Comparison of ENCODE assay signal across 9 mouse cellular contexts in the genomic region with DNA sequence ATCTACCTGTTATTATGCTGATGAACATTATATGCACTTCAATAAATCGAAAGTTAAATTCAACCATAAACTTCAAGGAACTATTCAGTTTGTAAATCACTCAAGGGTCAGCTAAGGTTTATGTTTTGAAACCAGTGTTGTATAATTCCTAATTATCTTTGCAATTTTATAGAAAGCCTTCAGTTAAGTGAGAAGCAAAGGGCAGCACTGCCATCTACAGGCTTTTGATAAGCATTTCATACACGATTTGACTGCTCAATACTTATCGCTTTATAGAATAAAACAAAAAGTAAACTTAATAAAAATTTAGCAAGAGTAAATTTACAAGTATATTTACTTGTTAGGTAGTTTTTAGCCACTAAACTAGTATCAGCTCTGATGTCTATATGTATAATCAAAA. TPM values are rescaled to one million over a fixed set of nuclear protein-coding genes. Genes with fewer than 3 reads are reported as not detected.
DNase-seq lines count a peak whose midpoint lies in the region; ATAC-seq and TF ChIP-seq lines count a peak whose summit lies in the region.
"Had no signal": no experiment of that assay in that cellular context is flagged by ENCODE, and none has a peak within 500 bp of the region (broad histone marks: within the 10 kb centered on the region; RNA-seq: fewer than 3 reads in every experiment).

No protein-coding gene starts in this region.

- H3K27ac ChIP-seq in forebrain, embryonic 12.5 days, result no peak overlapping the region
- no peak overlapping the region for H3K27ac ChIP-seq in forebrain, embryonic 10.5 days
- H3K27ac ChIP-seq in liver, adult 2 months (replicated peaks; ENCODE audit: insufficient read depth, low read depth, low read length), result no peak overlapping the region
- H3K27ac ChIP-seq in liver, embryonic 11.5 days (ENCODE audit: low read depth, low read length), result no peak overlapping the region
- H3K27ac ChIP-seq in embryonic facial prominence, embryonic 14.5 days (replicated peaks; ENCODE audit: low read depth, low read length), result no peak overlapping the region
- H3K27ac ChIP-seq: embryonic facial prominence, embryonic 12.5 days had no signal

- H3K4me2 ChIP-seq in forebrain, embryonic 12.5 days, result no peak overlapping the region
- H3K4me2 ChIP-seq in liver, embryonic 11.5 days, result no peak overlapping the region
- H3K4me2 ChIP-seq in embryonic facial prominence, embryonic 14.5 days (ENCODE audit: low read depth, low read length), result no peak overlapping the region
- H3K4me2 ChIP-seq: embryonic facial prominence, embryonic 12.5 days had no signal

- H3K79me2 ChIP-seq in liver, adult 2 months (ENCODE audit: control insufficient read depth, insufficient read depth, low read length), result no peaks in the 10 kb centered on the region

- 0 out of 2 replicates have a peak, but pooled peaks have one; percentile 20 for ATAC-seq in forebrain, embryonic 12.5 days (ENCODE audit: low FRiP score)
- no peak for ATAC-seq in liver, embryonic 11.5 days (replicated peaks; ENCODE audit: low FRiP score)
- no peak for ATAC-seq in embryonic facial prominence, embryonic 14.5 days (ENCODE audit: low read depth)
- no peak for ATAC-seq in cerebellum, adult (ENCODE audit: insufficient number of reproducible peaks, low FRiP score, low TSS enrichment)

- no peaks in the 10 kb centered on the region for H3K27me3 ChIP-seq in forebrain, embryonic 12.5 days
- H3K27me3 ChIP-seq in forebrain, embryonic 10.5 days (ENCODE audit: poor library complexity, severe bottlenecking), result no peaks in the 10 kb centered on the region
- H3K27me3 ChIP-seq in liver, adult 2 months (ENCODE audit: control insufficient read depth, insufficient read depth, low read length), result no peaks in the 10 kb centered on the region
- no peaks in the 10 kb centered on the region for H3K27me3 ChIP-seq in liver, embryonic 11.5 days (replicated peaks; ENCODE audit: control insufficient read depth, insufficient read depth, low read length)
- no peaks in the 10 kb centered on the region for H3K27me3 ChIP-seq in embryonic facial prominence, embryonic 14.5 days (replicated peaks; ENCODE audit: control insufficient read depth, insufficient read depth, low read length)
- H3K27me3 ChIP-seq: embryonic facial prominence, embryonic 12.5 days had no signal

- no peak for TF ChIP-seq CTCF in liver, adult 2 months (IDR thresholded peaks at IDR 0.05; ENCODE audit: low read depth, low read length)

- no peaks in the 10 kb centered on the region for H3K4me1 ChIP-seq in forebrain, embryonic 12.5 days
- no peaks in the 10 kb centered on the region for H3K4me1 ChIP-seq in forebrain, embryonic 10.5 days
- no peaks in the 10 kb centered on the region for H3K4me1 ChIP-seq in liver, adult 2 months (ENCODE audit: control insufficient read depth, insufficient read depth, low read length)
- H3K4me1 ChIP-seq in liver, embryonic 11.5 days (replicated peaks; ENCODE audit: control insufficient read depth, insufficient read depth, low read length), result no peaks in the 10 kb centered on the region
- H3K4me1 ChIP-seq in embryonic facial prominence, embryonic 14.5 days (ENCODE audit: control insufficient read depth, insufficient read depth, low read length), result no peaks in the 10 kb centered on the region
- H3K4me1 ChIP-seq: embryonic facial prominence, embryonic 12.5 days had no signal

- TF ChIP-seq POLR2A in liver, adult 2 months (IDR thresholded peaks at IDR 0.05; ENCODE audit: extremely low read depth, insufficient read depth, low read length), result no peak

- DNase-seq in forebrain, embryonic 10.5 days (ENCODE audit: extremely low spot score, low spot score), result no peak
- DNase-seq in liver, adult 2 months (ENCODE audit: extremely low read depth, low read depth, low spot score), result peak; percentile 19
- no peak for DNase-seq in liver, embryonic 11.5 days (ENCODE audit: low spot score)
- peak; percentile 42 for DNase-seq in embryonic facial prominence, embryonic 14.5 days (ENCODE audit: low spot score)
- DNase-seq in right cerebral cortex, postnatal 14 days, result peak; percentile 30
- DNase-seq in testis, postnatal 14 days (ENCODE audit: low spot score), result no peak

- no peaks in the 10 kb centered on the region for H3K36me3 ChIP-seq in forebrain, embryonic 12.5 days (replicated peaks)
- no peaks in the 10 kb centered on the region for H3K36me3 ChIP-seq in forebrain, embryonic 10.5 days (replicated peaks)
- no peaks in the 10 kb centered on the region for H3K36me3 ChIP-seq in liver, adult 2 months (ENCODE audit: control insufficient read depth, insufficient read depth, low read length)
- no peaks in the 10 kb centered on the region for H3K36me3 ChIP-seq in liver, embryonic 11.5 days (ENCODE audit: control insufficient read depth, insufficient read depth, low read length)
- H3K36me3 ChIP-seq in embryonic facial prominence, embryonic 14.5 days (ENCODE audit: control insufficient read depth, insufficient read depth, low read length), result no peaks in the 10 kb centered on the region
- H3K36me3 ChIP-seq: embryonic facial prominence, embryonic 12.5 days had no signal

- 77% methylated on average over 3 of the region's 3 CpGs for WGBS in forebrain, embryonic 12.5 days
- WGBS in forebrain, embryonic 10.5 days, result 83% methylated on average over 3 of the region's 3 CpGs
- WGBS in liver, adult 2 months, result 73% methylated on average over 3 of the region's 3 CpGs
- WGBS in liver, embryonic 11.5 days, result 69% methylated on average over 3 of the region's 3 CpGs
- WGBS in embryonic facial prominence, embryonic 14.5 days, result 75% methylated on average over 3 of the region's 3 CpGs

- no peak overlapping the region for H3K4me3 ChIP-seq in forebrain, embryonic 12.5 days (replicated peaks)
- no peak overlapping the region for H3K4me3 ChIP-seq in forebrain, embryonic 10.5 days
- H3K4me3 ChIP-seq in liver, adult 2 months (ENCODE audit: insufficient read depth, low read depth, low read length), result no peak overlapping the region
- H3K4me3 ChIP-seq in liver, embryonic 11.5 days (ENCODE audit: low read depth, low read length), result no peak overlapping the region
- H3K4me3 ChIP-seq in embryonic facial prominence, embryonic 14.5 days (ENCODE audit: low read depth, low read length), result no peak overlapping the region
- H3K4me3 ChIP-seq: embryonic facial prominence, embryonic 12.5 days had no signal

- H3K9me3 ChIP-seq in forebrain, embryonic 12.5 days, result no peaks in the 10 kb centered on the region
- H3K9me3 ChIP-seq in forebrain, embryonic 10.5 days, result no peaks in the 10 kb centered on the region
- no peaks in the 10 kb centered on the region for H3K9me3 ChIP-seq in liver, embryonic 11.5 days (ENCODE audit: control insufficient read depth, low read length)
- no peaks in the 10 kb centered on the region for H3K9me3 ChIP-seq in embryonic facial prominence, embryonic 14.5 days (ENCODE audit: control insufficient read depth, low read length)
- H3K9me3 ChIP-seq: embryonic facial prominence, embryonic 12.5 days had no signal

- no peak overlapping the region for H3K9ac ChIP-seq in forebrain, embryonic 12.5 days
- H3K9ac ChIP-seq in liver, adult 2 months (ENCODE audit: low read depth, low read length), result no peak overlapping the region
- no peak overlapping the region for H3K9ac ChIP-seq in liver, embryonic 11.5 days (ENCODE audit: low read depth, low read length)
- H3K9ac ChIP-seq in embryonic facial prominence, embryonic 14.5 days (ENCODE audit: low read depth, low read length), result no peak overlapping the region
- H3K9ac ChIP-seq: embryonic facial prominence, embryonic 12.5 days had no signal

RNA-seq across cellular contexts. Expression of a gene that starts 50.7 kb away (rescaled TPM):
- not detected in 2 replicates for polyA plus RNA-seq in forebrain, embryonic 12.5 days (2016; fragmentation: Nextera tagmentation; extraction: Ambion mirVana)
- polyA plus RNA-seq in forebrain, embryonic 10.5 days (2016; fragmentation: Nextera tagmentation; extraction: Ambion mirVana), result not detected in 2 replicates
- not detected in 2 replicates for total RNA-seq in liver, adult 2 months (2014; rRNA removed)
- not detected in 2 replicates for polyA plus RNA-seq in liver, adult 2 months (2012; rRNA removed)
- not detected in 2 replicates for polyA plus RNA-seq in liver, embryonic 11.5 days (2014; fragmentation: Nextera tagmentation; extraction: Ambion mirVana)
- polyA plus RNA-seq in embryonic facial prominence, embryonic 14.5 days (2014; fragmentation: Nextera tagmentation; extraction: Ambion mirVana), result not detected in 2 replicates
- polyA plus RNA-seq: embryonic facial prominence, embryonic 12.5 days had no signal

RNA-seq across cellular contexts. Expression of a gene that starts 53.1 kb away (rescaled TPM):
- polyA plus RNA-seq in forebrain, embryonic 12.5 days (2016; fragmentation: Nextera tagmentation; extraction: Ambion mirVana), result 29.0 and 29.5 TPM in 2 replicates
- polyA plus RNA-seq in forebrain, embryonic 10.5 days (2016; fragmentation: Nextera tagmentation; extraction: Ambion mirVana), result 33.8 and 36.2 TPM in 2 replicates
- 0.09 and 0.60 TPM in 2 replicates for total RNA-seq in liver, adult 2 months (2014; rRNA removed)
- polyA plus RNA-seq in liver, adult 2 months (2012; rRNA removed), result not detected in 2 replicates
- 27.4 and 32.8 TPM in 2 replicates for polyA plus RNA-seq in liver, embryonic 11.5 days (2014; fragmentation: Nextera tagmentation; extraction: Ambion mirVana)
- polyA plus RNA-seq in embryonic facial prominence, embryonic 14.5 days (2014; fragmentation: Nextera tagmentation; extraction: Ambion mirVana), result 29.5 and 32.3 TPM in 2 replicates

Comparison
In these comparisons a context has a peak if more than half of its experiments do, and no peak if none do; other contexts are left out.
1. DNase-seq: peak in liver, adult 2 months (single experiment), embryonic facial prominence, embryonic 14.5 days (single experiment) and right cerebral cortex, postnatal 14 days (single experiment); none in forebrain, embryonic 10.5 days (single experiment), liver, embryonic 11.5 days (single experiment) and testis, postnatal 14 days (single experiment).
2. RNA of a gene that starts 53.1 kb away (polyA plus RNA-seq): 33.8 to 36.2 TPM in forebrain, embryonic 10.5 days, 29.5 to 32.3 TPM in embryonic facial prominence, embryonic 14.5 days, 29.0 to 29.5 TPM in forebrain, embryonic 12.5 days and 27.4 to 32.8 TPM in liver, embryonic 11.5 days; not detected in liver, adult 2 months; every median in the first group is over 10 times any median in the second.